Mouse (Mus musculus) ES-E14 (cell line): ENCODE results near the gene Ndufaf3. TPM values are rescaled to one million over a fixed set of nuclear protein-coding genes. Genes with fewer than 3 reads are reported as not detected.
A peak's percentile ranks its signal among the peaks of the same experiment; 100 is the strongest.

Experiments
- DNase-seq: peaks from one replicate; pipeline ENCODE4 v3.0.0-alpha.2; 2013; ENCODE audit warnings: low read depth, low spot score
- H3K27ac ChIP-seq: 2 replicates; pipeline ENCODE4 v1.5.1; 2012; ENCODE audit warnings: low read depth, mild to moderate bottlenecking, low read length, moderate library complexity, mixed read lengths; ENCODE audit not compliant: poor library complexity, insufficient read depth, severe bottlenecking
- H3K36me3 ChIP-seq: 2 replicates; pipeline ENCODE4 v1.6.1; 2012; ENCODE audit warnings: mild to moderate bottlenecking, low read length, moderate library complexity, mixed read lengths; ENCODE audit not compliant: control insufficient read depth, poor library complexity, insufficient read depth, severe bottlenecking
- H3K4me1 ChIP-seq, 2 experiments: fragments of 150-350 bp in 1 of 2; sonication (generic) in 1 of 2; 2 replicates each; pipeline ENCODE4 v1.6.1; 2012; ENCODE audit warnings: low read length in 2 of 2, mild to moderate bottlenecking in 1 of 2, mixed read lengths in 1 of 2; ENCODE audit not compliant: control insufficient read depth in 2 of 2, insufficient read depth in 2 of 2, poor library complexity in 1 of 2
- H3K4me3 ChIP-seq, 2 experiments: fragments of 150-350 bp in 1 of 2; sonication (generic) in 1 of 2; 2 replicates each; pipeline ENCODE4 v1.5.1; 2012; ENCODE audit warnings: low read length in 2 of 2, low read depth in 1 of 2, mild to moderate bottlenecking in 1 of 2, mixed read lengths in 1 of 2; ENCODE audit not compliant: insufficient read depth in 1 of 2, poor library complexity in 1 of 2, severe bottlenecking in 1 of 2
- H3K9ac ChIP-seq: 2 replicates; pipeline ENCODE4 v1.6.1; 2012; ENCODE audit warnings: low read depth, mild to moderate bottlenecking, low read length, mixed read lengths; ENCODE audit not compliant: poor library complexity, insufficient read depth, severe bottlenecking
- H3K9me3 ChIP-seq: fragments of 150-350 bp; sonication (generic); 2 replicates; pipeline ENCODE4 v1.6.1; 2012; ENCODE audit warnings: low read depth, mild to moderate bottlenecking, low read length; ENCODE audit not compliant: control insufficient read depth, insufficient read depth
- CHD2 ChIP-seq: IDR thresholded peaks from 2 replicates; pipeline ENCODE4 v1.6.1; 2014; ENCODE audit warnings: mild to moderate bottlenecking, low read depth, low read length, inconsistent platforms
- HCFC1 ChIP-seq: IDR thresholded peaks from 2 replicates; pipeline ENCODE4 v1.6.1; 2012; ENCODE audit warnings: low read length, inconsistent platforms, borderline replicate concordance; ENCODE audit not compliant: insufficient read depth
- MAFK ChIP-seq: IDR thresholded peaks from 2 replicates; pipeline ENCODE4 v1.6.1; 2014; ENCODE audit warnings: mild to moderate bottlenecking, low read depth, low read length, inconsistent platforms; ENCODE audit not compliant: insufficient read depth
- ZC3H11A ChIP-seq: IDR thresholded peaks from 2 replicates; pipeline ENCODE4 v1.6.1; 2012; ENCODE audit warnings: low read depth, mild to moderate bottlenecking, inconsistent platforms, low read length, borderline replicate concordance
- ZNF384 ChIP-seq: IDR thresholded peaks from 2 replicates; pipeline ENCODE4 v1.6.1; 2012; ENCODE audit warnings: low read depth, low read length, inconsistent platforms
- in situ Hi-C, 2 experiments: fragments of 600-800 bp; cut with MboI; formaldehyde crosslinking; loops; one replicate each; pipeline ENCODE4 v1.15.1; 2025; ENCODE audit warnings: low sequenced_read_pairs in 2 of 2, inconsistent platforms in 1 of 2; ENCODE audit not compliant: unreplicated experiment in 2 of 2
- total RNA-seq: library from RNA; depleted of rRNA; stranded (reverse); fragments of 300-350 nt; gene quantifications from 2 replicates; pipeline ENCODE4 v1.2.3, GENCODE M21; 2012

Ndufaf3 gene
- total RNA-seq, 1 experiment, result 36.6 TPM

DNA sequence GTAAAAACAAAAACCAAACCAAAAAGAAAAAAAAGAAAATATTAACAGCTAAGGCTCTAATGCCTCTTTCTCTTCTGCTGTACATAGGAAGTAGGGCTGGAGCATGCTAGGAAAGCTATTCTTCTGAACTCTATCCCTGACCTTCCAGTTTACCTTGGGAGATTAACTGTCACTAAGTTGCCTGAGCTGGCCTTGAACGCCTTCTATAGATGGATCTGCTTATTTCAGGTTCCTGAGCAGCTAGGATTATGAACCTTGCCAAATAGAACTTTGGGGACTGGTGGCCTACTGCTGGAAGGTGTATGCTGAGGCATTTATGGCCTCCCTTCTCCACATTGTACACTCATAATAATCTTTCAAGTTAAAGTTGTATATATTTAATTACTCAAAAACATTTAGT is 36.3 kb downstream of the Ndufaf3 start:
- peaks cover 36% of the 10 kb centered on the region for H3K36me3 ChIP-seq
- TF ChIP-seq HCFC1 (no peak), CHD2 (no peak), ZC3H11A (no peak), ZNF384 (no peak), MAFK (no peak)

GRCm38 (mm10) chr9:108525400-108525799 is 41.8 kb downstream of the Ndufaf3 start:
- peaks cover 5% of the 10 kb centered on the region for H3K36me3 ChIP-seq

More for the DNA sequence above, 36.3 kb downstream of the Ndufaf3 start:
- in situ Hi-C loops, result no loop called here
- Histone ChIP-seq H3K4me1 (no peaks in the 10 kb centered on the region), H3K9me3 (no peaks in the 10 kb centered on the region), H3K9ac (no peak overlapping the region), H3K27ac (no peak overlapping the region), H3K4me3 (no peak overlapping the region)
- DNase-seq, result no peak

GRCm38 (mm10) chr9:108523341-108523740 is 43.9 kb downstream of the Ndufaf3 start:
- Histone ChIP-seq H3K4me1 (peaks cover 0 to 5% of the 10 kb centered on the region in 2 experiments; a peak in 1 of 4 replicates), H3K36me3 (no peaks in the 10 kb centered on the region; the same call in 1 of the 2 replicates), H3K4me3 (no peak overlapping the region), H3K9me3 (no peaks in the 10 kb centered on the region), H3K27ac (no peak overlapping the region), H3K9ac (no peak overlapping the region)
- in situ Hi-C loops, result no loop called here
- TF ChIP-seq ZNF384 (no peak), ZC3H11A (no peak), HCFC1 (no peak), CHD2 (no peak), MAFK (no peak)
- DNase-seq, result no peak

More at GRCm38 (mm10) chr9:108525400-108525799, 41.8 kb downstream of the Ndufaf3 start:
- Histone ChIP-seq H3K9ac (no peak overlapping the region; the same call in 1 of the 2 replicates), H3K4me3 (no peak overlapping the region), H3K4me1 (no peaks in the 10 kb centered on the region; a peak in 1 of 4 replicates), H3K9me3 (no peaks in the 10 kb centered on the region), H3K27ac (no peak overlapping the region)
- no peak for DNase-seq
- TF ChIP-seq ZC3H11A, result no peak
- TF ChIP-seq HCFC1, result no peak
- no peak for TF ChIP-seq MAFK
- TF ChIP-seq CHD2, result no peak
- no peak for TF ChIP-seq ZNF384
- in situ Hi-C loops, result no loop called here

DNA sequence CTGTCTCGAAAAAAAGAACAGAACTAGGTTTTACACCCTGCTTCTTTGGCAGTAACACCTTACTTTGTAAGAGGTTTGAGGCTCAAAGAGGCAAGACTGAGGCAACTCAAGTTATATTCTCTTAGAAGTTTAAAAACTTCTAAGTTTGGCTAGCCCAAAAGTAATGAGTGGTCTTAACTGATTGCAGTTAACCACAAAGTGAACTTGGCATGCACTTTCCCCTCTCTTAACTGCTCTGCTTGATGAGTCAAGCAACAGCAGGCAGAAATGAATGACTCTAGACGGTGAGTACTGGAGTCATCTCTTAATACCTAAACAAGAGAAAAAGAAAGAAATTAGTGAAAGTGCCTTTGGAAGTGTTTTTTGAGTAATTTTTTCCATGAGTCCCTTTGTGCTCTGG is 45.6 kb downstream of the Ndufaf3 start:
- in situ Hi-C loops, result no loop called here
- no peaks in the 10 kb centered on the region; the same call in 1 of the 2 replicates for H3K36me3 ChIP-seq

GRCm38 (mm10) chr9:108517931-108518332 is 49.3 kb downstream of the Ndufaf3 start:
- Histone ChIP-seq H3K4me3 (peak overlapping the region; percentile 92 to 97), H3K9me3 (no peaks in the 10 kb centered on the region), H3K9ac (peak overlapping the region; percentile 99), H3K36me3 (peaks cover 18% of the 10 kb centered on the region), H3K27ac (peak overlapping the region; percentile 99), H3K4me1 (peaks cover 0 to 5% of the 10 kb centered on the region in 2 experiments; a peak in 2 of 4 replicates)
- peak; percentile 42 for DNase-seq
- TF ChIP-seq HCFC1 (no peak), CHD2 (no peak), ZC3H11A (no peak), MAFK (no peak), ZNF384 (peak; percentile 68; the same call in 1 of the 2 replicates)
- in situ Hi-C loops, result no loop called here

More for the DNA sequence above, 45.6 kb downstream of the Ndufaf3 start:
- no peaks in the 10 kb centered on the region for H3K9me3 ChIP-seq
- no peak overlapping the region for H3K9ac ChIP-seq
- peaks cover 0 to 5% of the 10 kb centered on the region in 2 experiments; a peak in 1 of 4 replicates for H3K4me1 ChIP-seq
- H3K27ac ChIP-seq, result no peak overlapping the region
- TF ChIP-seq MAFK, result no peak
- TF ChIP-seq HCFC1, result no peak
- no peak for TF ChIP-seq CHD2
- TF ChIP-seq ZC3H11A, result no peak
- no peak for TF ChIP-seq ZNF384
- DNase-seq, result no peak
- no peak overlapping the region for H3K4me3 ChIP-seq
